Mouse (Mus musculus): ENCODE results near the gene Gm11444.

Gm11444 gene

DNA sequence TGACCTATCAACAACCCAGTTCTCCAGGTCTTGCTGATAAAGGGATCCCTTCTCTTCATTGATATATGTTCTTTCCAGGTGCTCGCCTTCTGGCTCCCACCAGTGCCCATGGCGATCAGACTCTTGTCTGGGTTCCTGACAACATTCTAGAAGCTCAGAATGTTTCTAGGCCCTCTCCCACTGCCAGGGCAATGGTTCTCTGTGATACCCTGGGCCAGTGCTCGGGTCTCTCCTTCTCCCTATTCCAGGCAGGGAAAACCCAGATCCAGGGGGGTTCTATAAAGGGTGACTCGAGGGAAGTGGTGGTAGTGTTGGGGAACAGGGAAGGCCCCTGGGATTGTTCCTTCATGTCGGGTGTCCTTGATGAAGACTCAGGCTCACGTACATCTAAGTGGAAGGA lies at the start of gene Gm11444:
Gene Gm11444 (minus strand): TSS at position 101 of the 400 bp plus-strand sequence.
- DNase-seq (ENCODE audit: low spot score): no peak

- no peak for DNase-seq (ENCODE audit: low spot score)
These were observed 46.3 kb upstream of the Gm11444 start for GRCm38 (mm10) chr11:85896335-85896985.

DNA sequence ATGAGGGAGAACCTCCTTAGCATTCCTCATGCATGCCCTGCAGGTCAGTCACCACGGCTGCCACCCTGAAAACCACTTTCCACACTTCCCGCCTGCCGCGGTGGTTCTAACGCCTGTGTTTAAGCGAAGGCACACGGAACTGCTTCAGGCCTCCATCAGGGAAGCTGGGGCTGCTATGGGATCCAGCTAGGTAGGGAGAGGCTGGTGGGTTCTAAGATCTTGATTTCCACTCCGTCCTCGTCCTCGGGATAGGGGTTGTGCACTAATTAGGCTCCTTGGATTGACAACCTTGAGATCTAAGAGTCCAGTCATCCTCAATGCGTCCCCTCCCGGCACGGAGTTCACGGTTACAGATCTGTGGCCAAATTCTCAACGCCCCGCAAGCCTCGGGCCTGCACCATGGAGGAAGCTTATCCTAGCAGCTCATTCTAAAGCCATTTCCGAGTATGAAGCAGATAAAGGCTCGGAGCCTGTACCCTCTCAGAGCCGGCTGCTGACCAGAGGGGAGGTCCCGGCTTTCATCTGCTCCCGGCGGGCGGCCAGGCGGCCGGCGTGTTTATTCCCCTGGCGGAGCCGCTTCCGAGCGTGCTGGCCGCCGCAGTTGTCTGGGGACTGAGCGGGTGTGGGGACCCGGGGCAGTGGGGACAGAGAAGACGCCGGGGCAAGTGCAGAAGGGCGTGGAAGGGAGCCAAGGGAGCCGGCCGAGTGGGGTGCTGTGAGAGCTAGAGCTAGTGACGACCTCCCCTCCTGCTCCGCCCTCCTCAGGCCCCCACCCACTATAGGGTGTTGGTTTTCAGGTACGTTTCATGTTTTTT lies 44.8 kb upstream of the Gm11444 start:
- no peak for DNase-seq (ENCODE audit: low spot score)

DNA sequence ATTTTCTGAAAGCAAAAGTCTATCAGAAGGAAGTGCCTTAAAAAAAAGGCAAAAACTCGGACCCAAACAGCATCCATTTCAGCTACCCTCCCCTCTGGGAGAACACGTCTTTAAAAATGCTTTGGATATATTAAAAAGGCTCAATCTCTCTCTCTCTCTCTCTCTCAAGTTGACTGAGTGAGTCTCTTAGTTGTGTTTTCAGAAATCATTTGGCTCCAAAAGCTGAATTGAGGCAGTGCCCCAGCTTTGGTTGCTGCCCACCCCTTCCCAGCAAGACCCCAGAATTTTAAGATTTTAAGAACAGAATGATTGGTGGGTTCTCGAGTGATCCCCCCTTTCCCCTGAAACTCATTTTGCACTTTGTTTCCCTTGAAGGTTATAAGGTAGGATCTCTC lies 44.0 kb upstream of the Gm11444 start:
- no peak for DNase-seq (ENCODE audit: low spot score)

- DNase-seq (ENCODE audit: low spot score): no peak
These were observed 43.4 kb upstream of the Gm11444 start for GRCm38 (mm10) chr11:85893400-85894135.

DNA sequence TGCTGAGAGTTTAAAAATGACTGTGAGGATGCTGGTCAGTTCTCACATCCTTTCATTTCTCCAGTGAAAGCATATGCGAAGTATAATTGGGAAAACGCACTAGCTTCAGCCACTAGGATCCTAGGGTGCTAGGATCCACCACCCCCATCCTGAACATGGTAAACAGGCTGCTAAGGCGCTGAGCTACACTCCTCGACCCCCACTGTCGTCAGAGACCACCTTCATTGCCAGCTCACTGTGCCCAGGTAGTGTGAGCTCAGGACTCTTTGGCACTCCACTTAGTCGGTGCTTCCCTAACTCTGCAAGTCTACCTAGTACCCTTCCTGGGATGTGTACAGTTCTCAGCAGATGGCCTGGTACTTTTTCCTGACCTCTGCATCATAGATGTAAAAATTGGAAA lies 42.6 kb upstream of the Gm11444 start:
- no peak for DNase-seq (ENCODE audit: low spot score)

DNA sequence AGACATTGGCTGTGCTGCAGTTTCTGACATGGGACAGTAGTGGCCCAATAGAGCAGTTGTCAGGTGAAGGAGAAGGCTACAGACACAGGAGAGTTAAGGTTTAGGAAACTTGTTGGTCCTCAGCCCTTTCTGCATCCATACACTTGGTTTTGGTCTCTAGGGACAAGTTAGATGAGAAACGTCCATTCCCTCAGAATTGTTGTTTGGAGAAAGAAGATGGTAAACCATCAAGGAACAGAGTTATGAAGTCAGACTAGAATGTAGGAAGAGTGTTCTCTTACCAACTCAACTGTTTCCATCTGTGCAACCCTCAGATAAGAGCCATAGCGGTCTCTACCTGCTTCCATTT lies 41.5 kb upstream of the Gm11444 start:
- DNase-seq (ENCODE audit: low spot score): no peak

GRCm38 (mm10) chr11:85891010-85891691 lies 41.0 kb upstream of the Gm11444 start:
- no peak for DNase-seq (ENCODE audit: low spot score)

GRCm38 (mm10) chr11:85890563-85890845 lies 40.4 kb upstream of the Gm11444 start:
- DNase-seq (ENCODE audit: low spot score): no peak

DNA sequence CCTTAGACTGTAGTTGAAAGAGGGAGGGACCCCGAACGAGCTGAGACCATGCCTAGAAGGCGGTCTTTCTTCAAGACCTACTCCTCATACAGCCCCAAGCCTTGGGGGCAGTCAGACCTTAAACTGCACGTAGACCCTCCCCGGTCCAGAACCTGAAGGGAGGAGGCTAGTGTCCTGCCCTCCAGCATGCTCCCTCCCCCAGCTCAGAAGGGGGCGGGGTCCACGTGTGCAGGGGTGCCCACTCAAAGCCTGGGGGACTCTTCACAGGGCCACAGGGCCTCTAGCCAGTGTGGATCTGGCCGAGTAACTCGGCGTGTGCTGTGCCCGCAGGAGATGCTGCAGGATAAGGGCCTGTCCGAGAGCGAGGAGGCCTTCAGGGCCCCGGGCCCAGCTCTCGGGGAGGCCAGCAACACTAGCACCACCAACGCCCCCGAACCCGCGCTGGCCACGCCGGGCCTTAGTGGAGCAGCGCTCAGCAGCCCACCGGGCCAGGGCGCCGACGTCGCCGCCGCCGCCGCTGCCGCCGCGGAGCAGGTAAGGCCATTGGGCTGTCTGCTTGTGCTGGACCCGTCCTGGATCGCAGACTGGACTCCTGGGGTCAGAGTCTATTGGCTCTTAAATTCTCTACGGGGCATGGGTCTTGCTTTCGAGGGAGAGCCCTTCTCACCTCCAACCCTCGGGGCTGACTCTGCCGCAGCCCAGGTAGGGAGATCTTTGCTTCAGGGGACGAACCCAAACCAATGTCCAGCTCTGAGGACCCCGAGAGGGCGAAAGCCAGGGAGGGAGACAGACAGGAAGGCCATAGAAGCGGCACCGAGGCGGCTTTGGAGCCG lies 39.8 kb upstream of the Gm11444 start:
- DNase-seq (ENCODE audit: low spot score): no peak

- DNase-seq (ENCODE audit: low spot score): no peak
These were observed 39.1 kb upstream of the Gm11444 start for GRCm38 (mm10) chr11:85889056-85889729.

DNA sequence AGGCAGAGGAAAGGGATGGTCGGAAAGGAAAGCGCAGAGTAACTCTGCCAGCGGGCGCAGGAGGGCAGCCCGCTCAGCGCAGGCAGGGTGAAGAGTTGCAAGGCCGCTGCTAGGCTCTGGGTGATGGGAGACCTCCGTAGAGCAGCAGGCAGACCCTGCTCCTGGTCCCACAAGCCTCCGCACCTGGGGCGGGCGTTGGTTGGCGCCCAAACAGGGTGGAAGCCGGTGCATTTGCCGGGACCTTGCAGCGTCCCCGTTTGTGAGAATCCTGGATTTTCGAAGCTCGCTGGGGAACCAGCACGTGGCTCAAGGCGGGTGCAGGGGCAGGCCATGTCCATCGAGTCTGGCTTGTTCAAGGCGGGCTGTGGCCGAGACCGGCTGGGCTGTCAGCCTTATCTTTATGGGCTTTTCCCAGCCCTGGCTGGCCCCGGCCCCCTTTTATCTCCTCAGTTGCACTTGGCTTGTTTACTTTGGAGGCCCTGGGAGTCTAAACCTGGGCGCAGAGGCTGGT lies 38.4 kb upstream of the Gm11444 start:
- DNase-seq (ENCODE audit: low spot score): no peak

- no peak for DNase-seq (ENCODE audit: low spot score)
These were observed 37.8 kb upstream of the Gm11444 start for GRCm38 (mm10) chr11:85887801-85888450.

DNA sequence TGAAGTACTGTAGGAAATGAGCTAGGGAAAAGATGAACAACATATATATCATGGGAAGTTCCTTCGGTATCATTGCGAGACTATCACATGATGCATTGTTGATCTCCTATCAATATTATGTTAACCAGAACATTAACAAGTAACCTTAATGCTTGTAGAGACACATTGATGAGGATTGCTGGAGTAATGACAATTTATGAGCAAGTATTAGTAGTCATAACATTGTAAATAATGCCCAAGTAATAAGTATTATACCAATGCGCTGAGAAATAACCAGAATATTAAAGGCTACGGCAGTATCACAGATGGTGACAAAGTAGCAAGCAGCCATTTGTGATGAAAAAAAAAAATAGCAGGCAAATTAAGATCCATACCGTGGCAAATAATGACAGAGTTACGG lies 37.1 kb upstream of the Gm11444 start:
- DNase-seq (ENCODE audit: low spot score): no peak

- no peak for DNase-seq (ENCODE audit: low spot score)
These were observed 36.3 kb upstream of the Gm11444 start for GRCm38 (mm10) chr11:85886429-85886785.

DNA sequence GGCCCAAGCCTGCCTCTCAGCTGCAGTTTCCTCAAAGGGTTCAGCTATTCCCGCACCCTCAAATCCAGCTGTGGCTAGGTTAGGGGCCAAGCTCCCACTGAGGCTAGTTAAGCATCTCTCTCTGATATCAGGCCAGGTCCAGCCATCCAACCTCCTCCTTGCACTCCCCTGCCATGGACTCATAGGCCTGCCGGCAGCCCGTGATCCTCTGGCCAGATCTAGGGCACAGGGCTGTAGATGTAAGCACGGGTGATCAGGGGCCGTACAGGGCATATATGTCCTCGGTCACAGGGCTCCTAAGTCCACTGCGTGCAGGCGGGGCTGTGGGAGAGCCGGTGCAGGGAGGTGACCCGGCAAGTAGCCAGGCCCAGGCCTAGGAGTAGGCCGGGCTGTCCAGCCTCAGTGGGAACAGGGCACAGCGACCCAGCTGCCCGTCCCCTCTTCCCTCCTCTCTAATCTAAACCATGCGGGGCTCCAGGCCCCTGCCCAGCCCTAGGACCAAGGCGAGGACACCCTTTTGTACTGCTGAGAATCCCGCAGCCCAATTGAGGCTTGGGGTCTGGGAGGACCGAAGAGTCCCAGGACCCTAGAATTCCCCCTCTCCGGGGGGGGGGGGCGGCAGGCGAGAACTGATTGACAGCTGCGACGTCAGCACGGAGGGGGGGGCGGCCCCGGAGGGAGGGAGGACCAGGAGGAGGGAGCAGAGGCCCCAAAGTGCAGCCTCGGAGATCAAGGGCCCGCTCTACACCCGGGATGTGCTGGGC lies 35.7 kb upstream of the Gm11444 start, which contains the start of gene Tbx4:
Gene Tbx4 (plus strand): TSS at position 758 of the 764 bp plus-strand sequence.
- no peak for DNase-seq (ENCODE audit: low spot score)

- no peak for DNase-seq (ENCODE audit: low spot score)
These were observed 34.4 kb upstream of the Gm11444 start for GRCm38 (mm10) chr11:85884498-85884897.

GRCm38 (mm10) chr11:85876059-85876788 lies 26.1 kb upstream of the Gm11444 start:
- no peak for DNase-seq (ENCODE audit: low spot score)

GRCm38 (mm10) chr11:85864363-85864762 lies 14.2 kb upstream of the Gm11444 start:
- DNase-seq (ENCODE audit: low spot score): no peak

Data from adipocyte (in vitro differentiated cells).